Mouse (Mus musculus) hindbrain, postnatal 0 days (tissue): ENCODE measurements at regions not wholly inside any gene's neighbourhood (a gene's known extent, or its start where the extent isn't known, plus 50 kb on each side); places are given as distances from the start of the nearest gene placed in this dataset.
A peak's percentile ranks its signal among the peaks of the same experiment; 100 is the strongest.

ENCODE experiments used
- ATAC-seq: fragments of 200-750 bp; cut with Nextera tagmentation; 2 replicates; pipeline ENCODE4 v1.8.0; 2017; ENCODE audit warnings: mild to moderate bottlenecking, moderate TSS enrichment, moderate library complexity
- DNase-seq: peaks from one replicate; pipeline ENCODE4 v3.0.0-alpha.2; 2015; ENCODE audit warnings: low spot score
- H3K27ac ChIP-seq: fragments of 300-500 bp; sonication (generic); 2 replicates; pipeline ENCODE4 v1.5.1; 2014; ENCODE audit warnings: mild to moderate bottlenecking
- H3K27me3 ChIP-seq: fragments of 300-500 bp; sonication (generic); 2 replicates; pipeline ENCODE4 v1.6.1; 2014; ENCODE audit warnings: low read length, mixed read lengths; ENCODE audit not compliant: insufficient read depth
- H3K36me3 ChIP-seq: fragments of 300-500 bp; sonication (generic); 2 replicates; pipeline ENCODE4 v1.6.1; 2014; ENCODE audit warnings: low read length, mixed read lengths; ENCODE audit not compliant: insufficient read depth
- H3K4me1 ChIP-seq: fragments of 300-500 bp; sonication (generic); 2 replicates; pipeline ENCODE4 v1.6.1; 2014; ENCODE audit warnings: antibody characterized with exemption, low read length, mixed read lengths; ENCODE audit not compliant: insufficient read depth
- H3K4me2 ChIP-seq: fragments of 300-500 bp; sonication (generic); 2 replicates; pipeline ENCODE4 v1.6.1; 2014; ENCODE audit warnings: low read depth, mild to moderate bottlenecking, low read length, moderate library complexity, mixed read lengths
- H3K4me3 ChIP-seq: fragments of 300-500 bp; sonication (generic); 2 replicates; pipeline ENCODE4 v1.5.1; 2014; ENCODE audit warnings: low read length
- H3K9ac ChIP-seq: fragments of 300-500 bp; sonication (generic); replicated peaks from 2 replicates; pipeline ENCODE4 v1.6.1; 2014; ENCODE audit warnings: mild to moderate bottlenecking, low read length, moderate library complexity, mixed read lengths
- H3K9me3 ChIP-seq: fragments of 300-500 bp; sonication (generic); 2 replicates; pipeline ENCODE4 v1.6.1; 2016; ENCODE audit warnings: low read length, mixed read lengths
- CTCF ChIP-seq: IDR thresholded peaks from 2 replicates; pipeline ENCODE4 v1.5.1; 2016; ENCODE audit warnings: antibody characterized with exemption, control low read depth, low read depth
- WGBS: fragments of 180-500 bp; shearing (Covaris S2); extraction: QIAGEN DNeasy Blood & Tissue Kit; methylation state at CpG from one replicate; pipeline ENCODE4 v1.1.7; 2014; 5-methylcytosine and 5-hydroxymethylcytosine counted together

- no peaks in the 10 kb centered on the region for H3K36me3 ChIP-seq
- no peaks in the 10 kb centered on the region for H3K4me1 ChIP-seq
- ATAC-seq (no peak), DNase-seq (no peak)
- H3K27me3 ChIP-seq, result no peaks in the 10 kb centered on the region
- no peak for TF ChIP-seq CTCF
- 90% methylated on average over 3 of the region's 3 CpGs for WGBS
- no peak overlapping the region for H3K4me3 ChIP-seq
- H3K4me2 ChIP-seq, result no peak overlapping the region
- no peak overlapping the region for H3K9ac ChIP-seq
- no peaks in the 10 kb centered on the region for H3K9me3 ChIP-seq
- no peak overlapping the region for H3K27ac ChIP-seq
Observed at GRCm38 (mm10) chr3:63567726-63568125, 84.0 kb upstream of the Gm34302 start.

DNA sequence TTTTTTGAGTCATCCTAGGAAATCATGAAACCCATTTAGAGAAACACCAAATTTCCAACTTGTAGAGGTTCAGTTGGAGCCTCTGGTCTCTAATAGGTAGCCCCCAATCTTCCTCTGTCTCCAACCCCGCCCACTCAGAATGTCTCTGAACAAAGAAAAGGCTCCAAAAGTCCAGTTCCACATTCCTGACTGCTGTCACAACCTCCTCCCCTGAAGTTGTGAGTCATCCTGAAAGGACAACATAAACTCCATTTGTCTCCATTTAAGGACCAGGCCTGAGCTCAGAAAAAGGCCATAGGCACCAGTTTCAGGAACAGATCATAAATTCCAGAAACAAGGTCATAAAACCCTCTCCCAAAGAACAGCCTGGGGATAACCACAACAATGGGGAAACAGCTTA lies 79.4 kb upstream of the Gm34302 start:
- no peak overlapping the region for H3K9ac ChIP-seq
- H3K4me2 ChIP-seq, result no peak overlapping the region
- no peak for TF ChIP-seq CTCF
- H3K27me3 ChIP-seq, result no peaks in the 10 kb centered on the region
- no peaks in the 10 kb centered on the region for H3K9me3 ChIP-seq
- H3K36me3 ChIP-seq, result no peaks in the 10 kb centered on the region
- ATAC-seq, result no peak
- WGBS, result 92% methylated on average over 1 of the region's 1 CpGs
- no peaks in the 10 kb centered on the region for H3K4me1 ChIP-seq
- no peak for DNase-seq
- no peak overlapping the region for H3K4me3 ChIP-seq
- H3K27ac ChIP-seq, result no peak overlapping the region

GRCm38 (mm10) chr3:63562532-63562931 lies 78.9 kb upstream of the Gm34302 start:
- DNase-seq, result no peak
- H3K36me3 ChIP-seq, result no peaks in the 10 kb centered on the region
- H3K4me1 ChIP-seq, result no peaks in the 10 kb centered on the region
- TF ChIP-seq CTCF, result no peak
- H3K9me3 ChIP-seq, result no peaks in the 10 kb centered on the region
- H3K27ac ChIP-seq, result no peak overlapping the region
- ATAC-seq, result no peak
- H3K4me2 ChIP-seq, result no peak overlapping the region
- H3K4me3 ChIP-seq, result no peak overlapping the region
- H3K9ac ChIP-seq, result no peak overlapping the region
- no peaks in the 10 kb centered on the region for H3K27me3 ChIP-seq

- H3K4me1 ChIP-seq, result no peaks in the 10 kb centered on the region
- ATAC-seq (no peak), DNase-seq (no peak)
- no peaks in the 10 kb centered on the region for H3K27me3 ChIP-seq
- H3K4me3 ChIP-seq, result no peak overlapping the region
- no peaks in the 10 kb centered on the region for H3K9me3 ChIP-seq
- WGBS, result 83% methylated on average over 4 of the region's 4 CpGs
- no peaks in the 10 kb centered on the region for H3K36me3 ChIP-seq
- no peak overlapping the region for H3K4me2 ChIP-seq
- H3K27ac ChIP-seq, result no peak overlapping the region
- no peak for TF ChIP-seq CTCF
- H3K9ac ChIP-seq, result no peak overlapping the region
Observed at GRCm38 (mm10) chr3:63560745-63561151, 77.1 kb upstream of the Gm34302 start.

DNA sequence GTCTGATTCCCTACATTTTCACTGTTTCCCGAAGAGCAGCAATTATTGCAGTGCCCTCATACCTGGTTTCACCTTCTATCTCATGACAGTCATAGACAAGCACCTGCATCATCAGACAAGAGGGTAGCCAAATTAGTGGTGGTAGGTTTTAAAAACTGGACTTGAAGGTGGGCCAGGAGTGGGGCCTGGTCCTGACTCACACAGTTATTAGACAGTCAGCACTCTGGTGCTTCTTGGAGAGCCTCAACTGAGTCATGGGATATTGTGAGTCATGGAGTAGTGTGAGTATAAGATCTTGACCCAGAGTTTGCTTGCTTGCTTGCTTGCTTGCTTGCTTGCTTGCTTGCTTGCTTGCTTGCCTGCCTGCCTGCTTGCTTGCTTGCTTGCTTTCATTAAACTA lies 73.1 kb upstream of the Gm34302 start:
- no peak overlapping the region for H3K27ac ChIP-seq
- no peak for TF ChIP-seq CTCF
- ATAC-seq (no peak), DNase-seq (no peak)
- WGBS, result 95% methylated on average over 1 of the region's 1 CpGs
- no peaks in the 10 kb centered on the region for H3K4me1 ChIP-seq
- H3K4me2 ChIP-seq, result no peak overlapping the region
- no peak overlapping the region for H3K9ac ChIP-seq
- H3K9me3 ChIP-seq, result no peaks in the 10 kb centered on the region
- H3K36me3 ChIP-seq, result no peaks in the 10 kb centered on the region
- no peaks in the 10 kb centered on the region for H3K27me3 ChIP-seq
- H3K4me3 ChIP-seq, result no peak overlapping the region

- Histone ChIP-seq H3K27me3 (no peaks in the 10 kb centered on the region), H3K4me2 (peak overlapping the region; percentile 25; the same call in 1 of the 2 replicates), H3K4me3 (no peak overlapping the region), H3K9me3 (no peaks in the 10 kb centered on the region), H3K9ac (no peak overlapping the region), H3K4me1 (no peaks in the 10 kb centered on the region), H3K36me3 (no peaks in the 10 kb centered on the region), H3K27ac (no peak overlapping the region)
- 6% methylated on average over 9 of the region's 9 CpGs for WGBS
- TF ChIP-seq CTCF, result peak; percentile 83
- DNase-seq (peak; percentile 90), ATAC-seq (peak; percentile 71; the same call in 1 of the 2 replicates)
Observed at GRCm38 (mm10) chr3:63554872-63555271, 71.2 kb upstream of the Gm34302 start.

GRCm38 (mm10) chr3:63553426-63553825 lies 69.7 kb upstream of the Gm34302 start:
- WGBS, result 92% methylated on average over 2 of the region's 2 CpGs
- TF ChIP-seq CTCF, result no peak
- no peak overlapping the region for H3K27ac ChIP-seq

More at GRCm38 (mm10) chr3:63553426-63553825, 69.7 kb upstream of the Gm34302 start:
- Histone ChIP-seq H3K9ac (no peak overlapping the region), H3K27me3 (no peaks in the 10 kb centered on the region), H3K4me3 (no peak overlapping the region), H3K9me3 (no peaks in the 10 kb centered on the region), H3K4me1 (no peaks in the 10 kb centered on the region), H3K36me3 (no peaks in the 10 kb centered on the region), H3K4me2 (no peak overlapping the region)
- no peak for ATAC-seq
- no peak for DNase-seq
